Mouse (Mus musculus) embryo, embryonic 10.5 days (tissue): ENCODE results near the gene Clgn.
"Not testable (repeated sequence)": the region's sequence is repeated elsewhere in the genome, so short reads cannot be mapped to it uniquely, and the experiment has no call there.

Source experiments
- DNase-seq: peaks from one replicate; pipeline ENCODE4 v3.0.0-alpha.2; 2015; ENCODE audit warnings: low spot score

Clgn gene

DNA sequence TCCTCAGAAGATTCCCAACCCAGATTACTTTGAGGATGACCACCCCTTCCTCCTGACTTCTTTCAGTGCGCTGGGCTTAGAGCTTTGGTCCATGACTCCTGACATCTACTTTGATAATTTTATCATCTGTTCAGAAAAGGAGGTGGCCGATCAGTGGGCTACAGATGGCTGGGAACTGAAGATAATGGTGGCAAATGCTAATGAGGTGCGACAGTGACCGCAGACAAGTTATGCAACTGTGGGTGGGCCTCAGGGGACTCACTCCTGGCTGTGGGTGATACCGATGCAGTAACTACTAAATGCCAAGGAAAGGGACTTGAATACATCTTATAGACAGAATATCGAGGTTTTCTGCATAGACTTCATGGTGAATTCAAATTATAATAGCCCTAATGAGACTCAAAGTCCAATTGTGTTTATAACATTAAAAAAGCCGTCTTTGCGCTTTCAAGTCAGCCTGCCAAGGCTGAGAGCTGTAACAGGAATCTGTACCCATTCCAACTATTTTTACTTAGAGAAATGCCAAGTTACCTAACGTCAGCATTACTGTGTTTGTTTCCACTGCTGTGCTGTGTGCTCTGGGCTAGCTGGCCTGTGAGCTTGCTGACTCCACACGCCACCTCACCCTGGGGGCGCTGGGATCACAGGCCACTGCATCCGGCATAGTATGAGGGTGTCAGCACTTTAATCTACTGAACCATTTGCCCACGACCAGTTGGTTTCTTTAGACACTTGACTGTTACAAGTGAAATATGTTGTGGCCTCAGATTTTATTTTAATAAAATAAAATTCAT lies 33.6 kb downstream of the Clgn start:
- DNase-seq = no peak

DNA sequence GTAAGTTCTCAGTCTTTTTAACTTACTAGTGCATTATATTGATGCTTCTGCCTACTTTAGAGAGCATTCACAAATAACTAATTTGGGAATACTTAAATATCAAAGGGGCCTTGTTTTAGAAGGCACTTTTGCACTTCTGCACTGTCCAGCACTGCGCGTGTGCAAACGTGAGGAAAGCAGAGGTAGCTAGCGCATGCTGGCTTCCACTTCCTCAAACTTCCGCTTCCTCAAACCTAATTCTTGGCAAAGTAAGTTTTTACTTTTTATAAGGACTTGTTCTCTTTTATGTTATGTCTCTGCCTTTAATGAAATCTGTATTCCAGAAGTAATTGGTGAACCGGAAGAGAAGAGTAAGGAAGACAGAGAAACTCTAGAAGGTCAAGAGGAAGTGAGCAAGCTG lies 35.5 kb downstream of the Clgn start:
- DNase-seq = no peak

DNA sequence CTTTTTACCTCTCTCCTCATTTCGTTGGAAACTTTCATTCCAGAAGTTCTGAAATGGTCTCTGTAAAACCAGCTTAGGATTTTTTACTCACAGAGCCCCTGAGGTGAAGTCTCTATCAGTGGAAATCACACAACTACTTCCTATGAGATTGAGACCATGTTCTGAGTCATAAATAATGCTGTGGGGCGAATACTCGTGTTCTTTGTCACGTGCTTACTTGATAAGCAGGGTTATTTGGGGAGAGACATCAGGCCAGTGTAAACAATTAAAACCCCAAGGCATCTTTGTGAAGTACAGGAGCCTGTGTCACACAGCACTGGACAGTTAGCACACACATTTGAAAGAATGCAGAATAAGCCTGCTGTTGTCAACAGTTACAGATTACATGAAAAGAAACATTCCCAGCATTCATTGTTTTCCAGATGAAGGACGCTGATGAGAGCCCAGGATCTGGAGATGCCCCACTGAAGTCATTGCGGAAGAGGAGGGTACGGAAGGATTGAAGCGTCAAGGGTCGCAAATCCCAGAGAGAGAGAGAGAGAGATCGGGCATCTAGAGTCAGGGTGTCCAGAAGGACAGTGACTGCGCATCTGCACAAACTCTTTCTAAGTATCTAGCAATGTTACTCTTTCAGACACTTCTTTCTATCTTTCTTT lies 36.6 kb downstream of the Clgn start:
- no peak for DNase-seq

DNA sequence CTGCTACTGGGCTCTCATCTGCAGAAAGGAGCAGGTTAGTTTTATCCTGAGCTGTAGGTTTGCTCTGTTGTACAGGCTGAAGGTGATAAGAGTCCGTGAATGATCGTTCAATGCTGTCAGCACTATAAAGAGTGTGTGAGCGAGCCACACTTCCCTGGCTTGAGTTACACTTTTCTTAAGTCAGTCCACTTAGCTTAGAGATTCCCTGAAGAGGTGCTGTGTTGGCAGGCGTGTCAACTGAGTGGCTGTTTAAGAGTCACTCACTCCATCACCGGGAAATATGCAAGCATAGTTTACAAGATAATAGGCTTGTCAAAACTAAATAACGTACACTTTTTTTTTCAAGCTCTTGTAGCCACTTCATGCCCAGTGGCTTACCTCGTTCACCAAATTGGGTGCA lies 37.3 kb downstream of the Clgn start:
- no peak for DNase-seq

DNA sequence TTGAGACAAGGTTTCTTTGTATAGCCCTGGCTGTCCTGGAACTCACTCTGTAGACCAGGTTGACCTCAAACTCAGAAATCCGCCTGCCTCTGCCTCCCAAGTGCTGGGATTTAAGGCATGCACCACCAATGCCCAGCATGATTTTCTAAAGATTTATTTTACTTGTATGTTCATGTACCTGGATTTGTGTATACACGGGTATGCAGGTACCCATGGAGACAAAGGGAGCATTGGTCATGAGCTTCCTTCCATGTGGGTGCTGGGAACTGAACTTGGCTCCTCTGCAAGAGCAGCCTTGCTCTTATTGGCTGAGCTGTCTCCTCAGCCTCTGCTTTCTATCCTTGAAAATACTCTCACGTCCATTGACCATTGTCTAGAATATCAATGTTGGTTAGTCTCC lies 39.0 kb downstream of the Clgn start:
- not testable (repeated sequence) for DNase-seq

DNA sequence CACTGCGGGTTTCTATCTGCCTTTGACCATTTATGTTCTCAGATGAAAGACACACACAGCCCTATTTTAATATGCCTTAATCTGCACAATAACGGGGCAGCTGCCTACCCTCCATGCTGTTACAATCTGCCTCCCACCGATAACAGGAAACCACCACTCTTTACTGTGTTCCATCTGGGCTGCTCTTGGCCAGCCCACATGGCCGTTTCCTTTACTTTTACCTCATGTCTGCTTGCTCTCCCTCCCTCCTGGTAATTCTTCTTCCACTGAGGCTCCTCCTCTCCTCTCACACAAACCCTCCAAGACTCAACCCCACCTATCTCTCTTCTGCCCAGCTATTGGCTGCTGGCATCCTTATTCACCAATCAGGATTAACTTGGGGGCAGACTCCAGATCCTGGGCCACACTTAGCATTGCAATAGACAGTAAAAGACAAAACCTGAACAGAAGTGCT lies 39.4 kb downstream of the Clgn start:
- DNase-seq = no peak

DNA sequence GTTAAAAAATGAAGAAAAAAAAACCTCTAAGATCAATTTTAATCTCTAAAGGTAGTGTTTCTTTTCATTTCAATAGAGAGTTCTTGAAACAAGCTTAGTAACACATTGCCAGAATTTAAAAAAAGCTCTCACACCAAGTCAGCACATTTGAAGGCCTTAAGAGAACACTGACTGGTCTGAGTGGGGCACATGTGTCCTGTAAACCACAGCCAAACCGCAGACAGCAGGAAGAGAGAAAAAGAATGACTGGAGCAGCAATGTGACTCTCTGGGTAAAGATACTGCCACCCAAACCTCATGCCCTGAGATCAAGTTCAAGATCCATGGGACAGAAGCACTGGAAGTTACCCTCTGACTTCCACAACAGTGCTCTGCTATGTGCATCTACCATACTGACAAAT lies 47.4 kb downstream of the Clgn start:
- DNase-seq = no peak

DNA sequence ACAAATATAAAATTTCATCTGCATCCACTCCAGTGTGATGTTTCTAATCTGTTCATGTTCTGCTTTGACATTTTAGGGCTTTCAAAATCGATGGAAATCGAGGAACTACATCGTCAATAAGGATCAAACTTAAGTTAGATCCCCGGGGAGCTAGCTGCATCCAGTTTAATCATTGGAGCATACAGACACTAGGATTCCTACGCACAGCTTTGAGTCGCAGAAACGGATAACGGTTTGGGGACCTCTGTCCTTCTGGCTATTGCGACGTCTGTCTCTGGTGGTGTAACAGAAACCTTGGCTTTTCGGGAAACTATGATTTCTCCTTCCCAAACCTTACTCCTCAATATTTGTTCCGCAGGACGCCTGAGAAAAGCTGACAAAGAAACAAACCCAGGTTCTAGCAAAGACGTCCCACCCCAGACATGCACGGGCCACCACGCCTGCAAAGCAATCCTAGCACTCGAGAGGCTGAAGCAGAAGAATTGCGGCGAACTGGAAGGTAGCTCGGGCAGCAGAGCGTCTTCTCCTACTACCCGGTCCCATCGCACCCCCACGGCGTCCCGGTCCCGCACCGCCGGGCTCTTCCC lies 52.1 kb downstream of the Clgn start:
- peak; percentile 59 for DNase-seq

DNA sequence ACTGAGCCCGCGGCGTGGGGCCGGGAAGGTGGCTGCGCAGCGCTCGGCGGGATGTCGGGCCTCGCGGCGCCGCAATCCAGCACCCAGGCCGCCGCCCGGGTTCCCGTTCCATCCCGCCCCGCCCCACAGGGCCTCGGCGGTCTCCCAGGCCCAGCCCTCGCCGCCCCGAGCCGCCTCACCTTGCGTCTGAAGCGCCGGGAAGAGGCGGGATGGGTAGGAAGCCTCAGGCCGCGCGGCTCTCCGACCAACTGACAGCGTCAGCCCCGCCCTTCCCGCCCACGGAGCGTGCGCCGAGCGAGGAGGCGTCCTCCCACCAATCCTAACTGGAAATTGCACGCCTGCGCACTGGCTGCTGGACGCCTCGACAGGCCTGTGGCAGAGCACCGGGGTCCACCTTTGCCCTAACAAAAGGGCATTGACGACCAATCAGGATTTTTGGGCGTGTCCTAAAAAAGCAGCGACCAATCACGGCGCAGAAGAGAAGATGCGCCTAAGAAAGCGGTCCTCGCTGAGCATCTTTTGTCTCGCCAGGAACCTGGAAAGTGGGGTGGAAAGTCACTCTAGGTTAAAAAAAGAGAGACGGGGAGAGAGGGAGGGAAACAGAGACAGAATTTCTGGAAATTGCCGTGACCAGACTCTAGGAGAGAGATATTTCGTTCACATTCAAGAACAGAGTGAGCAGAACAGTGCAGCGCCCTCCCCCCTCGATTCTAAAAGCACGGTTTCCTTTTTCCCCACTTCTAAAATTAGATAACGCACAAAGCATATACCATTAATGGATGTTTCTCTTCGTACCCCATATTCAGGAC lies 52.8 kb downstream of the Clgn start:
- peak; percentile 99 for DNase-seq

DNA sequence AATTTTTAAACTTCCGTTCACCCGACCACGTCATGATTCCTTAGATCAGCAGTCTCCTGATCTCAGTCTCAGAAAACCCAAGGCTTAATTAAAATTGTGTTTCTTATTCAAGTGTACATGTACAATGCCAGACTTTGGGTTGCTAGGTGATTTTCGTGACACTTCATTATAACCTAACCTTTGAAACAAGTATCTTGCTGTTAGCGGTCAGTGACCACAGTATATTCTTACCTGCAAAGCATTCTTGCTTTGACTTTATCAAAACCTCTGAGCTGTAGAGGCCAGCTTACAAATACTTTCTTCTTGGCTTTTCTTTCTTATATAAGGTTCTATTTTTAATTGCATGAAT lies 53.4 kb downstream of the Clgn start:
- DNase-seq = no peak

DNA sequence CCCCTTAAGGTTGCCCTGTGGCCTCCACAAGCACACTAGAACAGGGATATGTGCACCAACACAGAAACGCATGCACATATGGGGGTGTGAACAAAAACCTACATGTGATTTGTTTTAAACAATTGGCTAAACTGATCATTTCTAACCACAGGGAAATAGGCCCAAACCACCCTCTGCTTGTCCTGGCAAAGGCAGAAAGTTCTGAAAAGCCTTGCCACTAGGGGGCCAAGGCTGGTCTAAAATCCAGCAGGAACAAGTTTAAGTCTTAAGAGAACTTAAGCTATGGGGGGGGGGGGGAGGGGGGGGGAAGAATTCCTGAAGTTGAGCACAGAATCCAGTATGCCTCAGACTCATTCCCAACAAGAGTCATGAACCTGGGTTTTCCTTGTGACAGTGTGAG lies 60.3 kb downstream of the Clgn start:
- DNase-seq = peak; percentile 61

DNA sequence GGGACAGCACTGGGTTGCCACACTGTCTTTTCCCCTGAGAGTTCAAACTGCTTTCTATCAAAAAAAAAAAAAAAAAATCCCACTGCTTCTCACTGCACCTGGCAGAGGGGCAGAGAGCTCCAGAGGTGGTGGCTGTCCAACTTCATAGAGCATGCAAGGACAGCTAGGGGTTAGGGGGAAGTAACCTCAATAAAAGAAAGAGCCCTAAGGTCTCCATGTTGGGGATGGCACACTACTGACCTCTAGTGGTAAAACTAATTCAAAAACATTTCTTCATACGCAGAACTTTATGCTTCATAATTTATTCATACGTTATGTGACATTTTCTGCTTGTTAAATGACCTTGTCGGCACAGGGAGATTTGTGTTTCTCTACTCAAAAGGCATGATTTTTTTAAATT lies 61.4 kb downstream of the Clgn start:
- DNase-seq = peak; percentile 75

DNA sequence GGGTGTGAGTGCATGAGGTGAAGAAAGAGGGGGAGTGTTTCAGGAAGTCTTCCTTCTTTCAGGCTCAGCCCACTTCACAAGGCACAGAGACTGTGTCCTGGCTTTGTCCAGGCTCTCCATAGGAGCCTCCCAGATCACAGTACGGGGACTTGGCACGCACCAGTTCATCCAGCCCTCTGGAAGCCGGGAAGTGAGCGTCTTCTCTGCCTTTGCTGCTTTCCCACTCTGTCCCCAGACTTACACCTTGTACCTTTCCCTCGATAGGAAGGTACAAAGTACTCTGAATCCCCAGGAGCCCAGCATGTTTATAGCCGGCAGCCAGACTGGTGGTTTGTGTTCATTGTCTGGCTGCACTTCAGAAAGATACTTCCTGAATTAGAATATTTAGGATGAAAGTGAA lies 67.5 kb downstream of the Clgn start:
- DNase-seq = no peak

DNA sequence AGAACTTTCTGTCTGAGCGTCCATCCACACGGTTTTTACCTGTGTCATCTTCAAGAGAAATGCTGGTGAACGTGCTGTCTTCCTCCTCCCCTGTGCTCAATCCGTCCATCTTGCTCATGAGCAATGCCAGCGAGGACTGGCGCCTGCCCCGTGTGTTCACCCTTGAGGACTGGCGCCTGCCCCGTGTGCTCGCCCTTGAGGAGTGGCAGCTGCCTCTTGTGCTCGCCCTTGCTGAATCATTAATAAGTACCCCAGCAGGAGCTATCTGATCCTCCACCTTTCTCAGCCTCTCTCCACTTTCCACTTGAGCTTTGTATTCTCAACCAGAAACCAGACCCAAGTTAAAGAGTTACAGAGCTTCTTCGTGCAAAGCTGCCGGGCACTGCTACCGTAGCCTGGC lies 68.6 kb downstream of the Clgn start, which contains the start of gene Scoc:
Scoc (minus strand) TSS at position 170 of the 400 bp plus-strand sequence.
- no peak for DNase-seq

DNA sequence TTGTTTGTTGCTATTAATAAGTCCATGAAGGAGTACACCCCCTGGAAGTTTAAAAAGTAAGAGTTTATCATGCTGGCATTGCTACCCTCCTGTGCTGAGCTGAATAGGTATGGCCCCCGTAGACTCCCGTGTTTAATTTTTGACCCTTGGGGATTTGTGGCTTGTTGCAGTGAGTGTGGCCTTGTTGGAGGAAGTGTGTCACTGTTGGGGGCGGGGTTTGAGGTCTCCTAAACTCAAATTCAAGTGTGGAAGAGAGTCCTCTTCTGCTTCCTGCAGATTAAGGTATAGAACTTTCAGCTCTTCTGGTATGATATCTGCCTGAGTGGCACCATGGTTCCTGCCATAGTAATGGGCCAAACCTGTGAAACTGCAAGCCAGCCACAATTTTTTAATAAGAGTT lies 69.9 kb downstream of the Clgn start:
- no peak for DNase-seq
